Mouse (Mus musculus): Measurements from ENCODE around the gene Oas2. TPM values are rescaled to one million over a fixed set of nuclear protein-coding genes. Genes with fewer than 3 reads are reported as not detected.
A peak's percentile ranks its signal among the peaks of the same experiment; 100 is the strongest.

Oas2 gene
- polyA plus RNA-seq, 1 experiment from 2014 or later: 0.43 TPM

- H3K4me3 ChIP-seq (replicated peaks; ENCODE audit: low read depth, low read length): no peak overlapping the region
- no peak for DNase-seq
- no peak overlapping the region for H3K9ac ChIP-seq (replicated peaks; ENCODE audit: low read length)
- H3K9me3 ChIP-seq (ENCODE audit: control insufficient read depth, low read length): no peaks in the 10 kb centered on the region
- peaks cover 12% of the 10 kb centered on the region for H3K4me1 ChIP-seq (ENCODE audit: control insufficient read depth, insufficient read depth, low read length)
- no peak overlapping the region for H3K4me2 ChIP-seq (ENCODE audit: low read length)
- no peak for ATAC-seq (ENCODE audit: low FRiP score, low TSS enrichment)
- peaks cover 24% of the 10 kb centered on the region for H3K27me3 ChIP-seq (ENCODE audit: control insufficient read depth, insufficient read depth, low read length)
- peaks cover 26% of the 10 kb centered on the region for H3K36me3 ChIP-seq (ENCODE audit: control insufficient read depth, insufficient read depth, low read length)
- WGBS: 60% methylated on average over 4 of the region's 4 CpGs
- H3K27ac ChIP-seq (replicated peaks; ENCODE audit: low read depth, low read length): no peak overlapping the region
These were observed 52.8 kb downstream of the Oas2 start for GRCm38 (mm10) chr5:120696865-120697264.

- ATAC-seq (ENCODE audit: low FRiP score, low TSS enrichment) (no peak), DNase-seq (peak; percentile 55)
- peaks cover 24% of the 10 kb centered on the region for H3K27me3 ChIP-seq (ENCODE audit: control insufficient read depth, insufficient read depth, low read length)
These were observed 53.5 kb downstream of the Oas2 start for GRCm38 (mm10) chr5:120696057-120696743.

DNA sequence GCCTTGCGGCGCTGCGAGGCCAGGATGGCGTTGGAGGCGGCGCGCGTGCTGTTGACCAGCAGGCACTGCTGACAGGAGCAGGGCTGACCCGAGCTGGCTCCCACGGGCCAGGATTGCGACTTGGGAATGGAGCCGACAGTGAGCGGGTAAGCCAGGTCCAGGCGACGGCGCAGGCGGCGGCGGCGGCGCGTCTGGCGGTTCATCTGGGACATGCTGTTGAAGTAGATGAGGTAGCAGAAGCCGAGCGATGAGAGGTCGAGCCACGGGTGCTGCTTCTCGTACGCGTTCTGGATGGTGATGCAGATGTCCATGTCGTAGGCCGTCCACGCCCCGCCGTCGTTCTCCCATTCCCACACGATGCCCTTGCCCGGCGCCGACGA is 55.0 kb downstream of the Oas2 start:
- H3K9ac ChIP-seq (replicated peaks; ENCODE audit: low read length): no peak overlapping the region
- no peak overlapping the region for H3K4me2 ChIP-seq (ENCODE audit: low read length)
- 5% methylated on average over 41 of the region's 41 CpGs for WGBS
- H3K36me3 ChIP-seq (ENCODE audit: control insufficient read depth, insufficient read depth, low read length): peaks cover 36% of the 10 kb centered on the region
- no peak overlapping the region for H3K4me3 ChIP-seq (replicated peaks; ENCODE audit: low read depth, low read length)
- ATAC-seq (ENCODE audit: low FRiP score, low TSS enrichment) (no peak), DNase-seq (no peak)
- peaks cover 24% of the 10 kb centered on the region for H3K27me3 ChIP-seq (ENCODE audit: control insufficient read depth, insufficient read depth, low read length)
- H3K9me3 ChIP-seq (ENCODE audit: control insufficient read depth, low read length): no peaks in the 10 kb centered on the region
- peaks cover 12% of the 10 kb centered on the region for H3K4me1 ChIP-seq (ENCODE audit: control insufficient read depth, insufficient read depth, low read length)
- H3K27ac ChIP-seq (replicated peaks; ENCODE audit: low read depth, low read length): no peak overlapping the region

More at GRCm38 (mm10) chr5:120696057-120696743, 53.5 kb downstream of the Oas2 start:
- no peaks in the 10 kb centered on the region for H3K9me3 ChIP-seq (ENCODE audit: control insufficient read depth, low read length)
- H3K4me2 ChIP-seq (ENCODE audit: low read length): no peak overlapping the region
- no peak overlapping the region for H3K9ac ChIP-seq (replicated peaks; ENCODE audit: low read length)
- H3K27ac ChIP-seq (replicated peaks; ENCODE audit: low read depth, low read length): no peak overlapping the region
- peaks cover 12% of the 10 kb centered on the region for H3K4me1 ChIP-seq (ENCODE audit: control insufficient read depth, insufficient read depth, low read length)
- H3K36me3 ChIP-seq (ENCODE audit: control insufficient read depth, insufficient read depth, low read length): peaks cover 32% of the 10 kb centered on the region
- no peak overlapping the region for H3K4me3 ChIP-seq (replicated peaks; ENCODE audit: low read depth, low read length)
- 79% methylated on average over 16 of the region's 16 CpGs for WGBS

DNA sequence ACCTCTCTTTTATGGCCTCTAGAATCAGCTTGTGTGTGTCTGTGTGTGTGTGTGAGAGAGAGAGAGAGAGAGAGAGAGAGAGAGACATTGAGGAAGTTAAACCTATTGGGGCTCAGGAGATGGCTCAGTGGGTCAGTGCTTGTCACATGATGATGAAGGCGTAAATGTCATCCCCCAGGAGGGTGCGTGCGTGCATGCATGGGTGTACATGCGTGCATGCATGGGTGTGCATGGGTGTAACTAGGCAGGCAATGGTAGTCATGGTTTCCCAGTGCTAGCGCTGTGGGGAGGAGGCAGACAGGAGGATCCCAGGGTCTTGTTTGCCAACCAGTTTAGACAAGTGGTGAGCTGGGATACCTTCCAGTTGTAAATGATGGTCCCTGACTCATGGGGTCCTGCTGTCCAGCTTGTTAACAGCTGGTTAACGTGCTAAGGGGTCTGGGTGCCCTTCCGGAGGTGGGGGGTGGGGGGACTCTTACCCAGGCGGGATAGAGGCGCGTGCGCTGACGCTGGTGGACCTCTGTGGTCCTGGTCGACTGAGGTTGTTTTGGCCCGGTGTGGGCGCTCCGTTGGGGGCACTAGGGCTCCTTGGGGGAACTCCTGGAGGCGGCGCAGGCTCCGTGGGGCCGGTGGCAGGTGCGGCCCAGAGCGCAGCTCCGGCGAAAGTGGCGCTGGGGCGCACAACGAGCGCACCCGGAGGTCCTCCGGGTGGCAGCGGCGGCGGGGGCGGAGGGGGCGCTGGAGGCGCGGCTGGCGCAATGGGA is 55.5 kb downstream of the Oas2 start:
- Histone ChIP-seq H3K27me3 (ENCODE audit: control insufficient read depth, insufficient read depth, low read length) (peaks cover 24% of the 10 kb centered on the region), H3K27ac (replicated peaks; ENCODE audit: low read depth, low read length) (no peak overlapping the region), H3K9ac (replicated peaks; ENCODE audit: low read length) (no peak overlapping the region), H3K36me3 (ENCODE audit: control insufficient read depth, insufficient read depth, low read length) (peaks cover 36% of the 10 kb centered on the region), H3K4me1 (ENCODE audit: control insufficient read depth, insufficient read depth, low read length) (peaks cover 6% of the 10 kb centered on the region), H3K9me3 (ENCODE audit: control insufficient read depth, low read length) (no peaks in the 10 kb centered on the region), H3K4me2 (ENCODE audit: low read length) (no peak overlapping the region), H3K4me3 (replicated peaks; ENCODE audit: low read depth, low read length) (no peak overlapping the region)
- ATAC-seq (ENCODE audit: low FRiP score, low TSS enrichment) (no peak), DNase-seq (no peak)
- 12% methylated on average over 38 of the region's 38 CpGs for WGBS

GRCm38 (mm10) chr5:120692034-120692433 is 57.6 kb downstream of the Oas2 start:
- H3K4me1 ChIP-seq (ENCODE audit: control insufficient read depth, insufficient read depth, low read length): no peaks in the 10 kb centered on the region
- no peak overlapping the region for H3K27ac ChIP-seq (replicated peaks; ENCODE audit: low read depth, low read length)
- peaks cover 24% of the 10 kb centered on the region for H3K27me3 ChIP-seq (ENCODE audit: control insufficient read depth, insufficient read depth, low read length)
- H3K9ac ChIP-seq (replicated peaks; ENCODE audit: low read length): no peak overlapping the region
- no peak overlapping the region for H3K4me3 ChIP-seq (replicated peaks; ENCODE audit: low read depth, low read length)
- ATAC-seq (ENCODE audit: low FRiP score, low TSS enrichment) (no peak), DNase-seq (no peak)
- H3K36me3 ChIP-seq (ENCODE audit: control insufficient read depth, insufficient read depth, low read length): peaks cover 36% of the 10 kb centered on the region
- H3K9me3 ChIP-seq (ENCODE audit: control insufficient read depth, low read length): no peaks in the 10 kb centered on the region
- H3K4me2 ChIP-seq (ENCODE audit: low read length): no peak overlapping the region
- WGBS: 76% methylated on average over 19 of the region's 19 CpGs

GRCm38 (mm10) chr5:120690417-120690816 is 59.2 kb downstream of the Oas2 start:
- no peak overlapping the region for H3K4me3 ChIP-seq (replicated peaks; ENCODE audit: low read depth, low read length)
- no peak overlapping the region for H3K4me2 ChIP-seq (ENCODE audit: low read length)
- no peaks in the 10 kb centered on the region for H3K9me3 ChIP-seq (ENCODE audit: control insufficient read depth, low read length)
- no peak overlapping the region for H3K9ac ChIP-seq (replicated peaks; ENCODE audit: low read length)
- no peak for DNase-seq
- H3K27ac ChIP-seq (replicated peaks; ENCODE audit: low read depth, low read length): no peak overlapping the region
- peaks cover 43% of the 10 kb centered on the region for H3K36me3 ChIP-seq (ENCODE audit: control insufficient read depth, insufficient read depth, low read length)
- peaks cover 16% of the 10 kb centered on the region for H3K27me3 ChIP-seq (ENCODE audit: control insufficient read depth, insufficient read depth, low read length)
- H3K4me1 ChIP-seq (ENCODE audit: control insufficient read depth, insufficient read depth, low read length): no peaks in the 10 kb centered on the region
- 77% methylated on average over 4 of the region's 4 CpGs for WGBS
- ATAC-seq (ENCODE audit: low FRiP score, low TSS enrichment): no peak

- H3K9me3 ChIP-seq (ENCODE audit: control insufficient read depth, low read length): no peaks in the 10 kb centered on the region
- 37% methylated on average over 4 of the region's 4 CpGs for WGBS
- peaks cover 6% of the 10 kb centered on the region; the same call in 1 of the 2 replicates for H3K27me3 ChIP-seq (ENCODE audit: control insufficient read depth, insufficient read depth, low read length)
- no peak overlapping the region for H3K4me3 ChIP-seq (replicated peaks; ENCODE audit: low read depth, low read length)
- DNase-seq (no peak), ATAC-seq (ENCODE audit: low FRiP score, low TSS enrichment) (no peak)
- no peak overlapping the region for H3K4me2 ChIP-seq (ENCODE audit: low read length)
- H3K4me1 ChIP-seq (ENCODE audit: control insufficient read depth, insufficient read depth, low read length): no peaks in the 10 kb centered on the region
- no peak overlapping the region for H3K9ac ChIP-seq (replicated peaks; ENCODE audit: low read length)
- peaks cover 34% of the 10 kb centered on the region; the same call in 1 of the 2 replicates for H3K36me3 ChIP-seq (ENCODE audit: control insufficient read depth, insufficient read depth, low read length)
- no peak overlapping the region for H3K27ac ChIP-seq (replicated peaks; ENCODE audit: low read depth, low read length)
These were observed 61.2 kb downstream of the Oas2 start for GRCm38 (mm10) chr5:120688434-120688833.

- H3K9me3 ChIP-seq (ENCODE audit: control insufficient read depth, low read length): no peaks in the 10 kb centered on the region
- H3K27me3 ChIP-seq (ENCODE audit: control insufficient read depth, insufficient read depth, low read length): peaks cover 11% of the 10 kb centered on the region
- no peak overlapping the region for H3K9ac ChIP-seq (replicated peaks; ENCODE audit: low read length)
- DNase-seq: no peak
- H3K27ac ChIP-seq (replicated peaks; ENCODE audit: low read depth, low read length): no peak overlapping the region
- no peak overlapping the region for H3K4me2 ChIP-seq (ENCODE audit: low read length)
- H3K36me3 ChIP-seq (ENCODE audit: control insufficient read depth, insufficient read depth, low read length): peaks cover 34% of the 10 kb centered on the region; the same call in 1 of the 2 replicates
- no peak overlapping the region for H3K4me3 ChIP-seq (replicated peaks; ENCODE audit: low read depth, low read length)
- peaks cover 2% of the 10 kb centered on the region; the same call in 1 of the 2 replicates for H3K4me1 ChIP-seq (ENCODE audit: control insufficient read depth, insufficient read depth, low read length)
- ATAC-seq (ENCODE audit: low FRiP score, low TSS enrichment): no peak
- 92% methylated on average over 5 of the region's 5 CpGs for WGBS
These were observed 61.8 kb downstream of the Oas2 start for GRCm38 (mm10) chr5:120687897-120688296.

DNA sequence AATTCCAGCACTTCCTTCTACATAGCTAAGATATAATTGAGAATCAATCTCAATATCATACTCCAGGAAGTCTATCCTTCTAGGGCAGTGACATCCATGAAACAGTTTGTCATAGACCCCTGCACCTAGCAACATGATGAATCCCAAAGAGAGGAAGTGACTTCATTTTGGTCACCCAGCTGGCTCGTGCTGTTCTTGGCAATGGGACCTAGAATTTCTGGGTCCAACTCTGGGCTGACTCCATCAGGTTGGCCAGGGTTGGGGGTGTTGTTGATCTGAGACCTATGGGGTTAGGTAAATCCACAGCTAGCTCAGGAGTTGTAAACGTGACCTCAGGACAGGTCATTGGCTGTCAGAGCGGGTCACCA is 62.2 kb downstream of the Oas2 start:
- Histone ChIP-seq H3K9me3 (ENCODE audit: control insufficient read depth, low read length) (no peaks in the 10 kb centered on the region), H3K9ac (replicated peaks; ENCODE audit: low read length) (no peak overlapping the region), H3K4me2 (ENCODE audit: low read length) (no peak overlapping the region), H3K4me1 (ENCODE audit: control insufficient read depth, insufficient read depth, low read length) (peaks cover 3% of the 10 kb centered on the region; the same call in 1 of the 2 replicates), H3K27me3 (ENCODE audit: control insufficient read depth, insufficient read depth, low read length) (peaks cover 15% of the 10 kb centered on the region), H3K4me3 (replicated peaks; ENCODE audit: low read depth, low read length) (no peak overlapping the region), H3K36me3 (ENCODE audit: control insufficient read depth, insufficient read depth, low read length) (peaks cover 34% of the 10 kb centered on the region), H3K27ac (replicated peaks; ENCODE audit: low read depth, low read length) (no peak overlapping the region)
- no peak for ATAC-seq (ENCODE audit: low FRiP score, low TSS enrichment)
- WGBS: 92% methylated on average over 3 of the region's 3 CpGs
- DNase-seq: no peak
